Mouse (Mus musculus) v-Abl transformed pro-B cells (cell line): Measurements from ENCODE around the gene Glt28d2.

Experiments used
- in situ Hi-C, 2 experiments: fragments of 400-800 bp; cut with MboI; formaldehyde crosslinking; loops; one replicate each; pipeline ENCODE4 v1.15.1; 2025; ENCODE audit not compliant: unreplicated experiment in 2 of 2

Glt28d2 gene

DNA sequence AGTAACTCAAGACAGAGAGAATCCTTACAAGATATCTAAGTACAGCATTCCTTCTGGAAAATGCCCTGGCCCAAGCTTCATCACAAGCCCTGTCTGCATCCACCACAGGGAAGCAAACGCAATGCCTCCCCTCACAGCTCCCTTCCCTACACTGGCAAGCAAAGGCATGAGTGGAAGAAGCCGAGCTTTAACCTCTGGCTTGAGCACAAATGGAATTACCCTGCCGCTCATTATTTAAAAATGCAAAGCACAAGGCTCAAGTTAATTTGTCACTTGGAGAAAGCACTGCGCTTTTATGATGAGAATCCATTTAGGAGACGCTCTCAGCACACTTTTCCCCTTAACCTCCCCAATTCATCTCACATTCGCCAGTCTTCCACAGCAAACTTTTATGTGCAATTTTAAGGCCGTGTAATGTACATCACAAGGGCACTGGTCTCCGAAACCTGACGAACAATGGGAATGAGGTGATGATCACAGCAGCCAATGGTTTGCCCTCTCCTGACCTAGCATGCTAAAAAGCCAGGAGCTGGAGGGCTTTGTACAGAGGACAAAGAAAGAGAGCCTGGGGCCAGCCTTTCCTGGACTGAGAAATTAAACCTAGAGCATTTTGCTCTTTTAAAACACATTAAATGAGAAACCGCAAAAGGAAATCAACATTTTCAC is 54.7 kb downstream of the Glt28d2 start:
- in situ Hi-C loops: no loop called here

DNA sequence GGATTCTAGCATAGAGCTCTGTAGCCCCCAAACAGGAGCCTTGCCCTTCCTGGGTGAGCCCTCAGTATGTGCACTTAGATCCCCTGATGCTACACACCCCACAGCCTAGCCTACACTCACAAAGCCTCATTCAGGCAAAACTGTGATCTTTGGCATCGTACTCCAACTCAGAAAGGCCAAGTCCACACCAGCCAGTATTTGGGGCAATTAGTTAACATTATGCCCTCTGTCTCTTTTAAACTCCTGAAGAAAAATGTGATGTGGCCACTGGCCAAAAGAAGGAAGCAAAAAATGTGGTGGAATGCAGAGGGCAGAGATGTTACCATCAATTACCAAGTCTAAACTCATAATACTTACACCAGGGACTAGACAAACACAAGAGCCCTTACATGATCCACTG is 55.5 kb downstream of the Glt28d2 start:
- in situ Hi-C loops: no loop called here

DNA sequence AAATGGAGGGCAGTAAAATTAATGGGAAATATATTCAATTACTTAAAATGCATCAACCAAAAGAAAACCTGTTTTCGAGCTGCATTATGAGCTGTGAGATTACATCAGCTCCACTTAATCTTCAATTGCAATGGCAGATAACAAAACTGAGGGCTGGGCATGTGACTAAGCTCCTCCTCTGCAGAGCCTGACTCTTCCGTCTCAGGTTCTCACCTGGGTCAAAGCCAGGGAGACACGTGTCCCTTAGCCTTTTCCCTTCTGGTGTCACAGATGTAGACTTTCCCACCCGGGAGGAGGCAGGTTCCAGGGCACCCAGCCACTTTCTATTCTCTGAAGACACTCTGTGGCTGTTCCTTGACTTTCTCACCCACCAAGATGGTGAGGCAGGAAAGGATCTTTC is 58.3 kb downstream of the Glt28d2 start:
- in situ Hi-C loops: no loop called here

DNA sequence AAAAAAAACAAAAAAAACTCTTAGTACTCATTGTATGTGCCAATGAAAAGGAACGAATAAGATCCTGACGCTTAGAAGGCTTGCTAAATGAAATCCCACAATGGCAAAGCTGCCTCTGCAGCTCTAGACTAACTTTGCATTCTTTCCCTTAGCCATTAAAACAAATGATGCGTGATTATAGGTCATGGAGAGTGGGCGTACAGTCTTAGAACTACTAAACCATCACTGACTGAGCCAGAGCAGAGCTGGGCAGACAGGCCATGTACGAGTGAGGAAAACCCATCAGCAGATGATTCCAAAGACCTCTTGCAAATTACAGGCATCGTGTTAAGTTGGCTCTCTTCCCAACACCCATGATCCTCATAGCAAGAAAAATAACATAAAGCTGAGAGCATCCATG is 59.5 kb downstream of the Glt28d2 start:
- in situ Hi-C loops: no loop called here

DNA sequence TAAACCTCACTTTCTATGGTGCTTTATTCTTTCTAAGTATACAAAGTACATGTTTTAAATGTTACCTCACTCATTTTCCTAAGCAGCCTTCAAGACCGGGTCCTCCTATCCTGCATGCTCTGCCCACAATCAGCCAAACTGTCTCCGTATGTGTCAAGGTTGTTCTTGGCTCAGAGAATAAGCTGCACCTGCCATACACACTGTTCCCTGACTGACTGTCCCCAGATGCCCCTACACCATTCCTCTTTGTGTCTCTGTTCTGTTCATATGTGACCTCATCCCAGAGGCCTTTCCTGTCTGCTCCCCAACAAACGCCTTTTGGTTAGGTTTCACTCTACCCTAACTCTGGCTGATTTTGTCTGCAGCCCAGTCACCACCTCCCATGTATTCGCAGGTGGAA is 60.0 kb downstream of the Glt28d2 start:
- in situ Hi-C loops: no loop called here

DNA sequence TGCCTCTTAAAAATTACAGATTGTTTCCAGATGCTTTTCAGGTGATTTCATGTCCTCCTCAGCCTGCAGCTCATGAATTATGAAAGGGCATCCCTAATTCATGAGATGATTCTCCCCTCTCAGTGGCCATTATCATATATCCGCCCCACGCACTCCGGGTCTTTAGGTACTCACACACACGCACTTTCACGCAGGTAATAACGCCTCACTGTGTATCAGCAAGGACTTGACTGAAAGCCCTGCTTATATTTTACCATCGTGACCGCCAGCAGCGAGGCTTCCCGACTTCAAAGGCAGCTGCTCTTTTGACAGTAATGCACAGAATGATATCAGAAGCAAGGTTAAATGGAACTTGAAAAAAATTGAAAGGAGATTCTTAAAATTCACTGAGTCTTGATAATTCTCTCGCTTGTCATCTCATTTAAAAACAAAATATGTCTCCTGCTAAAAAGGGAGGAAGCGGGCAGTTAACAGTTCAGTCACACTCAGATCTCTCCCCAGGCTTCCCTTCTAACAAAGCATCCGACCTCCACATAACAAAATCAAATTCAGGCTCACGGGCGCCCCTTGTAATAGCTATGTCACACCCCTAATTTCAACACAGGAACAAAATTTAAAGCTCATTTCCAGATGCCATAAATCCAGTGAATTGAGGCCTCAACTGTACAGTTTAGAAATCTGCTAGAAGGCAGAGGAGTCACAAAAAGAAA is 66.3 kb downstream of the Glt28d2 start:
- in situ Hi-C loops: no loop called here
